Mouse (Mus musculus) ES-E14 (cell line): ENCODE measurements at regions not wholly inside any gene's neighbourhood (a gene's known extent, or its start where the extent isn't known, plus 50 kb on each side); places are given as distances from the start of the nearest gene placed in this dataset.

Experiments
- DNase-seq: peaks from one replicate; pipeline ENCODE4 v3.0.0-alpha.2; 2013; ENCODE audit warnings: low read depth, low spot score
- H3K27ac ChIP-seq: 2 replicates; pipeline ENCODE4 v1.5.1; 2012; ENCODE audit warnings: low read depth, mild to moderate bottlenecking, low read length, moderate library complexity, mixed read lengths; ENCODE audit not compliant: poor library complexity, insufficient read depth, severe bottlenecking
- H3K36me3 ChIP-seq: 2 replicates; pipeline ENCODE4 v1.6.1; 2012; ENCODE audit warnings: mild to moderate bottlenecking, low read length, moderate library complexity, mixed read lengths; ENCODE audit not compliant: control insufficient read depth, poor library complexity, insufficient read depth, severe bottlenecking
- H3K4me1 ChIP-seq, 2 experiments: fragments of 150-350 bp in 1 of 2; sonication (generic) in 1 of 2; 2 replicates each; pipeline ENCODE4 v1.6.1; 2012; ENCODE audit warnings: low read length in 2 of 2, mild to moderate bottlenecking in 1 of 2, mixed read lengths in 1 of 2; ENCODE audit not compliant: control insufficient read depth in 2 of 2, insufficient read depth in 2 of 2, poor library complexity in 1 of 2
- H3K4me3 ChIP-seq, 2 experiments: fragments of 150-350 bp in 1 of 2; sonication (generic) in 1 of 2; 2 replicates each; pipeline ENCODE4 v1.5.1; 2012; ENCODE audit warnings: low read length in 2 of 2, low read depth in 1 of 2, mild to moderate bottlenecking in 1 of 2, mixed read lengths in 1 of 2; ENCODE audit not compliant: insufficient read depth in 1 of 2, poor library complexity in 1 of 2, severe bottlenecking in 1 of 2
- H3K9ac ChIP-seq: 2 replicates; pipeline ENCODE4 v1.6.1; 2012; ENCODE audit warnings: low read depth, mild to moderate bottlenecking, low read length, mixed read lengths; ENCODE audit not compliant: poor library complexity, insufficient read depth, severe bottlenecking
- H3K9me3 ChIP-seq: fragments of 150-350 bp; sonication (generic); 2 replicates; pipeline ENCODE4 v1.6.1; 2012; ENCODE audit warnings: low read depth, mild to moderate bottlenecking, low read length; ENCODE audit not compliant: control insufficient read depth, insufficient read depth
- CHD2 ChIP-seq: IDR thresholded peaks from 2 replicates; pipeline ENCODE4 v1.6.1; 2014; ENCODE audit warnings: mild to moderate bottlenecking, low read depth, low read length, inconsistent platforms
- HCFC1 ChIP-seq: IDR thresholded peaks from 2 replicates; pipeline ENCODE4 v1.6.1; 2012; ENCODE audit warnings: low read length, inconsistent platforms, borderline replicate concordance; ENCODE audit not compliant: insufficient read depth
- MAFK ChIP-seq: IDR thresholded peaks from 2 replicates; pipeline ENCODE4 v1.6.1; 2014; ENCODE audit warnings: mild to moderate bottlenecking, low read depth, low read length, inconsistent platforms; ENCODE audit not compliant: insufficient read depth
- ZC3H11A ChIP-seq: IDR thresholded peaks from 2 replicates; pipeline ENCODE4 v1.6.1; 2012; ENCODE audit warnings: low read depth, mild to moderate bottlenecking, inconsistent platforms, low read length, borderline replicate concordance
- ZNF384 ChIP-seq: IDR thresholded peaks from 2 replicates; pipeline ENCODE4 v1.6.1; 2012; ENCODE audit warnings: low read depth, low read length, inconsistent platforms
- in situ Hi-C, 2 experiments: fragments of 600-800 bp; cut with MboI; formaldehyde crosslinking; loops; one replicate each; pipeline ENCODE4 v1.15.1; 2025; ENCODE audit warnings: low sequenced_read_pairs in 2 of 2, inconsistent platforms in 1 of 2; ENCODE audit not compliant: unreplicated experiment in 2 of 2

DNA sequence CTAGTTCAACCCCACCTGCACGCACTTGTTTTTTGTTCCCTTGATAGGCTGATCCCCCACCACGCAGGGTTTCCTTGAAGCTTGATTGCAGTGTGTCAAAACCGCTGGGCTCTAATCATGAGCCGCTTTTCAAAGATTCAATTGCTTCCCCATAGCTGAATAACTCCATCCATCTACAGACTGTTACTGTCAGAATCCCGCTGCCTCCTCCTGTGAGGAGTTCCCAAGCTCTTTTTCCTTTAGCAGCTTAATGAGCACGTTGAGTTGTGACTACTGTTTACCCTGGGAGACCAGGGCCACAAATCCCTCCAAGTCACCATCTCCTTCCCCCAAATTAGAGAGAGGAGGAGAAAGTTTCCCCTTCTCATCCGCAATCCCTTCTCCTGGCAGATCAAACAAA lies 234.6 kb upstream of the Slc16a7 start:
- Histone ChIP-seq H3K9me3 (no peaks in the 10 kb centered on the region), H3K27ac (no peak overlapping the region), H3K36me3 (no peaks in the 10 kb centered on the region), H3K9ac (no peak overlapping the region), H3K4me1 (no peaks in the 10 kb centered on the region), H3K4me3 (no peak overlapping the region)
- TF ChIP-seq ZNF384 (no peak), CHD2 (no peak), HCFC1 (no peak), MAFK (no peak), ZC3H11A (no peak)
- in situ Hi-C loops = no loop called here
- no peak for DNase-seq

GRCm38 (mm10) chr10:125667906-125668305 lies 278.6 kb upstream of the Slc16a7 start:
- Histone ChIP-seq H3K4me1 (no peaks in the 10 kb centered on the region), H3K4me3 (no peak overlapping the region), H3K9me3 (no peaks in the 10 kb centered on the region), H3K36me3 (no peaks in the 10 kb centered on the region), H3K27ac (no peak overlapping the region), H3K9ac (no peak overlapping the region)
- TF ChIP-seq MAFK (no peak), ZNF384 (no peak), CHD2 (no peak), ZC3H11A (no peak), HCFC1 (no peak)
- DNase-seq = no peak
- in situ Hi-C loops = no loop called here

DNA sequence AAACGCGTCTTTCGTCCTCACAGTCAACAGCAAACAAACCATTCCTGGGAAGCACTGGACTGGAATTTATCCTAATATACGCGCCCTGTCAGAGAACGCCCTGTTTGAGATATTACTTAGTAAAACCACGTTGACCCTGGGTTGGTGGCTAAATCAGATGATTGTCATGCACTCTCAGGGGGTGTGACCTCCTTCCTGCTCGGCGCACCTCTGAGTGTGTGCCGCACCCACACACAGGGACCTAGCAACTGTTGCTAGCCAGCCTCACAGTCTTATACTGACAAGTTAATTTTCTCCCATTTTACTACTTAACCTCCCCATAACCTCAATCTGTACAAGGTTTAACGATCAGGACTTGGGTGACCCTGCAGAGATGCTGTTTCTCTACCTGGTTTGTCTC lies 284.4 kb upstream of the Slc16a7 start:
- in situ Hi-C loops = no loop called here
- H3K9ac ChIP-seq = no peak overlapping the region

DNA sequence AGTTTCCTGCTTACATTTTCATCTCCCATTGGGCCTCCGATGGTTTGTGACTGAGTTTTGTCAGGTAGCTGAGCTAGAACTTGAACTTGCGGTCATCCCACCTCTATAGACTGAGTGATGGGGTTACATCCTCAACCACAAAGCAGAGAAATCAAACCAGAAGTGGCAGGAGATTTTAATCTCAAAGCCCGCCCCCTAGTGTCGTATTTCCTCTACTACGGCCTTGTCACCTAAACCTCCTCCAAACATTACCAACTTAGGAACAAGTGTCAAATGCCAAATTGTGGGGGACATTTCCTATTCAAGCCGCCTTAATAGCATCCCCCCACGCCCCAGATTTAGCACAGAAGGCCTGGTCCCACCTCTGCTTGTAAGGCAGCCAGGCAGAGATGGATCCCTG lies 286.3 kb upstream of the Lrig3 start:
- Histone ChIP-seq H3K27ac (no peak overlapping the region), H3K36me3 (no peaks in the 10 kb centered on the region), H3K9me3 (no peaks in the 10 kb centered on the region), H3K4me1 (no peaks in the 10 kb centered on the region), H3K9ac (no peak overlapping the region), H3K4me3 (no peak overlapping the region)
- DNase-seq = peak; percentile 31
- in situ Hi-C loops = no loop called here
- TF ChIP-seq MAFK (no peak), ZC3H11A (no peak), HCFC1 (no peak), CHD2 (no peak), ZNF384 (no peak)

More for the DNA sequence above, 284.4 kb upstream of the Slc16a7 start:
- TF ChIP-seq MAFK = no peak
- TF ChIP-seq CHD2 = no peak
- TF ChIP-seq ZC3H11A = no peak
- no peak for TF ChIP-seq HCFC1
- no peak for TF ChIP-seq ZNF384
- H3K9me3 ChIP-seq = no peaks in the 10 kb centered on the region
- DNase-seq = no peak
- H3K4me3 ChIP-seq = no peak overlapping the region
- H3K27ac ChIP-seq = no peak overlapping the region
- no peaks in the 10 kb centered on the region for H3K36me3 ChIP-seq
- H3K4me1 ChIP-seq = peaks cover 0 to 2% of the 10 kb centered on the region in 2 experiments; a peak in 1 of 4 replicates

DNA sequence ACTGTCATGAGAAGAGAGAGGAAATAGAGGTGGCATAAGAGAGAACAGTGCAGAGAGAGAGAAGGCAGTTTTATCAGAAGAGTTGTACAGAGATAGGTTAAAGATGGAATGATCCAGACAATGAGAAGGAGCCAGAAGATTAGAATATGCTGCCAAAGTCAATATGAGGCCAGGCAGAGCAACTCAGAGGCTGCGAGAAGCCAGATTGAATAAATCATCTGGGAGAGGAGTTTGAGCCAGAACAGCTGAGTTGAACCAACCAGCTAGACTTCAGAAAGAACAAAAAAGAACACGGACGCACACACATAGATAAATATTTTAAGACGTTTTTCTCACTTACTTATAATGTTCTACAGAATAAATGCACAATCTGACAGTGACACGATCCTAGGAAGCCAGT lies 280.8 kb upstream of the Lrig3 start:
- H3K36me3 ChIP-seq = no peaks in the 10 kb centered on the region
- no peak for DNase-seq
- H3K27ac ChIP-seq = no peak overlapping the region
- H3K4me1 ChIP-seq = no peaks in the 10 kb centered on the region
- no peaks in the 10 kb centered on the region for H3K9me3 ChIP-seq
- no peak overlapping the region for H3K9ac ChIP-seq
- no peak for TF ChIP-seq ZNF384
- TF ChIP-seq ZC3H11A = no peak
- no peak for TF ChIP-seq HCFC1
- no peak for TF ChIP-seq MAFK
- no peak for TF ChIP-seq CHD2
- no peak overlapping the region for H3K4me3 ChIP-seq
- in situ Hi-C loops = no loop called here
